Mouse (Mus musculus) MEL (cell line): ENCODE data around the gene Gm43720.

Experiments
- CHD2 ChIP-seq: IDR thresholded peaks from 2 replicates; pipeline ENCODE4 v1.6.1; 2011; ENCODE audit warnings: low read length, improper control_type of control experiment
- CTCF ChIP-seq, 3 experiments: IDR thresholded peaks in 2 of 3; conservative IDR thresholded peaks in 1 of 3; 2 replicates each; pipeline ENCODE4 v1.5.1; 2011 to 2012; ENCODE audit warnings: low read length in 3 of 3, low read depth in 2 of 3, mild to moderate bottlenecking in 2 of 3, improper control_type of control experiment in 1 of 3, inconsistent platforms in 1 of 3, mixed read lengths in 1 of 3, moderate library complexity in 1 of 3; ENCODE audit not compliant: control insufficient read depth in 1 of 3, insufficient read depth in 1 of 3, poor library complexity in 1 of 3, severe bottlenecking in 1 of 3
- ELF1 ChIP-seq: IDR thresholded peaks from 2 replicates; pipeline ENCODE4 v1.6.1; 2014; ENCODE audit warnings: low read depth, mild to moderate bottlenecking, inconsistent platforms, low read length, improper control_type of control experiment, moderate library complexity
- GATA1 ChIP-seq: IDR thresholded peaks from 2 replicates; pipeline ENCODE4 v1.6.1; 2011; ENCODE audit warnings: low read depth, low read length, improper control_type of control experiment
- MEF2A ChIP-seq: IDR thresholded peaks from 2 replicates; pipeline ENCODE4 v1.6.1; 2014; ENCODE audit warnings: low read depth, mild to moderate bottlenecking, inconsistent platforms, low read length, improper control_type of control experiment; ENCODE audit not compliant: poor library complexity, insufficient replicate concordance, severe bottlenecking; ENCODE audit errors: extremely low read depth
- MXI1 ChIP-seq: IDR thresholded peaks from 2 replicates; pipeline ENCODE4 v1.6.1; 2011; ENCODE audit warnings: mild to moderate bottlenecking, low read depth, low read length, improper control_type of control experiment
- NELFE ChIP-seq: IDR thresholded peaks from 2 replicates; pipeline ENCODE4 v1.6.1; 2011; ENCODE audit warnings: low read depth, low read length, improper control_type of control experiment
- NRF1 ChIP-seq: IDR thresholded peaks from 2 replicates; pipeline ENCODE4 v1.6.1; 2014; ENCODE audit warnings: low read depth, mild to moderate bottlenecking, inconsistent platforms, low read length, improper control_type of control experiment, moderate library complexity; ENCODE audit not compliant: poor library complexity, insufficient read depth, severe bottlenecking
- POLR2A ChIP-seq, 2 experiments: IDR thresholded peaks; 2 replicates each; pipeline ENCODE4 v1.6.1; 2011 to 2012; ENCODE audit warnings: low read length in 2 of 2, mild to moderate bottlenecking in 2 of 2, control low read depth in 1 of 2, improper control_type of control experiment in 1 of 2, low read depth in 1 of 2, moderate library complexity in 1 of 2; ENCODE audit not compliant: control insufficient read depth in 1 of 2, insufficient read depth in 1 of 2, poor library complexity in 1 of 2
- POLR2AphosphoS5 ChIP-seq: IDR thresholded peaks from 2 replicates; pipeline ENCODE4 v1.6.1; 2012; ENCODE audit warnings: low read depth, borderline replicate concordance, mild to moderate bottlenecking, inconsistent platforms, low read length, moderate library complexity, mixed read lengths
- SIN3A ChIP-seq: IDR thresholded peaks from 2 replicates; pipeline ENCODE4 v1.6.1; 2012; ENCODE audit warnings: low read length, improper control_type of control experiment, inconsistent platforms
- SMC3 ChIP-seq: IDR thresholded peaks from 2 replicates; pipeline ENCODE4 v1.6.1; 2011; ENCODE audit warnings: low read depth, low read length, improper control_type of control experiment

DNA sequence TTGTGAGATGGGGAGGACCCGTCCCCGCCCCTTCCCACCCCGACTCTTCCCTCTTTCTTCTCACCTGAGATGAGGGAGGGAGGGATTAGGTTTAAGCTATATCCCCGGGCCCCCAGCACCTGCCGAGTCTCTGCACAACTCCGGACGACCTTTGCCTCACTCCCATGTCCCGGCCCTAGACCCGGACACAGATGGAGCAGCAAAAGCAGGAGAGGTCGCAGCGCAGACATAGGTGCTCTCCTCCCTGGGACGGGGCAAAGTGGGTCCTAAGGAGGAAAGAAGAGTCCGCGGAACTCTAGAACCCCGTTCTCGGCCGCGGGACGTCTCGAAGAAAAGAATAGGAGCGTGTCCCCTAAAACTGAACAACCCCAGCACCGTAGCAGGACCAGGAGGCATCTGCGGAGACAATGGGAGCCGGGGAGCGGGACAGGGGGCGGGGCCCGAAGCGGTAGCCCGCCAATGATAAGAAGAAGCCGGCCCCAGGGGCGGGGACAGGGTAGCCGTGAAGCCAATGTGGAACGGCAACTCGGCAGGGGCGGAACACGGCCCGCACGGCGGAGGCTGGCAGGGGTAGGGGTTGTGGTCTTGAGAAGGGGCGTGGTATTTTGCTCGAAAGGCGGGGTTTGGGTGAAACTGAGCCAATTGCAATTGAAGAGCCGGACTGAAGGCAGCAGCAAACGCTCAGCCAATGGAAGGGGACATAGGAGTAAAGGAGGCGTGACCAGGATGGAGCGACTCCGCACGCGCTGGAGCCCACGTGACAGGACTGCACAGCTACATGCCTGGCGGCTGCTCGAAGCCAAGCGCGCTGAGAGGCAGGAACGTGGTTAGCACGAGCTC lies at the start of gene Gm43720, which contains the start of the genes Gpc2 and Stag3:
- TF ChIP-seq POLR2A (IDR thresholded peaks at IDR 0.05; ENCODE audit: control insufficient read depth in 1 of 2, insufficient read depth in 1 of 2, low read depth in 1 of 2, low read length in 2 of 2, poor library complexity in 1 of 2), result no peak
- no peak for TF ChIP-seq CTCF (IDR thresholded peaks at IDR 0.05 in 2 of 3, conservative IDR thresholded peaks at IDR 0.05 in 1 of 3; ENCODE audit: control insufficient read depth in 1 of 3, insufficient read depth in 1 of 3, low read depth in 2 of 3, low read length in 3 of 3, poor library complexity in 1 of 3, severe bottlenecking in 1 of 3)
- TF ChIP-seq CHD2, result no peak
- TF ChIP-seq ELF1, result no peak
- no peak for TF ChIP-seq NELFE
- TF ChIP-seq GATA1, result no peak
- no peak for TF ChIP-seq SMC3
- TF ChIP-seq MEF2A, result no peak
- no peak for TF ChIP-seq NRF1
- no peak for TF ChIP-seq SIN3A
- TF ChIP-seq MXI1, result no peak
- no peak for TF ChIP-seq POLR2AphosphoS5
